12 mouse cellular contexts compared by ENCODE assay signal in genomic region chr17:47955054-47955741, GRCm38 (mm10). TPM values are rescaled to one million over a fixed set of nuclear protein-coding genes. Genes with fewer than 3 reads are reported as not detected.
DNase-seq lines count a peak whose midpoint lies in the region; ATAC-seq and TF ChIP-seq lines count a peak whose summit lies in the region.
"Had no signal": no experiment of that assay in that cellular context is flagged by ENCODE, and none has a peak within 500 bp of the region (broad histone marks: within the 10 kb centered on the region; RNA-seq: fewer than 3 reads in every experiment).

No protein-coding gene starts in this region.

- 0 out of 2 replicates have a peak overlapping the region, but pooled peaks have one; percentile 3 for H3K27ac ChIP-seq in heart, embryonic 16.5 days (ENCODE audit: low read length)
- peak overlapping the region; percentile 73 for H3K27ac ChIP-seq in embryonic facial prominence, embryonic 10.5 days (replicated peaks)
- peak overlapping the region; percentile 57 for H3K27ac ChIP-seq in liver, embryonic 15.5 days (replicated peaks)
- H3K27ac ChIP-seq in small intestine, adult 2 months (ENCODE audit: insufficient read depth, low read depth, low read length), result peak overlapping the region; percentile 60
- H3K27ac ChIP-seq: hindbrain, embryonic 15.5 days; limb, embryonic 13.5 days had no signal

- peaks cover 10% of the 10 kb centered on the region for H3K27me3 ChIP-seq in heart, embryonic 16.5 days (ENCODE audit: control insufficient read depth, insufficient read depth, low read length)
- H3K27me3 ChIP-seq in embryonic facial prominence, embryonic 10.5 days (replicated peaks; ENCODE audit: low read depth, poor library complexity, severe bottlenecking), result peaks cover 46% of the 10 kb centered on the region
- H3K27me3 ChIP-seq in liver, embryonic 15.5 days, result peaks cover 15% of the 10 kb centered on the region; the same call in 1 of the 2 replicates
- H3K27me3 ChIP-seq in small intestine, adult 2 months (ENCODE audit: control insufficient read depth, insufficient read depth, low read length), result no peaks in the 10 kb centered on the region

- WGBS in heart, embryonic 16.5 days, result 34% methylated on average over 12 of the region's 12 CpGs
- 59% methylated on average over 12 of the region's 12 CpGs for WGBS in embryonic facial prominence, embryonic 10.5 days
- WGBS in liver, embryonic 15.5 days (ENCODE audit: insufficient replicate concordance), result 35% methylated on average over 12 of the region's 12 CpGs
- 19% methylated on average over 12 of the region's 12 CpGs for WGBS in small intestine, adult 2 months

- no peak for TF ChIP-seq POLR2A in small intestine, adult 2 months (IDR thresholded peaks at IDR 0.05; ENCODE audit: low read depth, low read length)

- peaks cover 11% of the 10 kb centered on the region; the same call in 1 of the 2 replicates for H3K4me1 ChIP-seq in heart, embryonic 16.5 days (ENCODE audit: control insufficient read depth, insufficient read depth, low read length)
- peaks cover 54% of the 10 kb centered on the region for H3K4me1 ChIP-seq in embryonic facial prominence, embryonic 10.5 days
- 0 out of 2 replicates have a peak, but pooled peaks cover 5% of the 10 kb centered on the region for H3K4me1 ChIP-seq in liver, embryonic 15.5 days (replicated peaks)
- peaks cover 14% of the 10 kb centered on the region for H3K4me1 ChIP-seq in small intestine, adult 2 months (ENCODE audit: control insufficient read depth, insufficient read depth, insufficient read length, low read length)

- no peak overlapping the region for H3K4me2 ChIP-seq in heart, embryonic 16.5 days (ENCODE audit: low read depth, low read length)
- no peak overlapping the region; the same call in 1 of the 2 replicates for H3K4me2 ChIP-seq in liver, embryonic 15.5 days
- H3K4me2 ChIP-seq: hindbrain, embryonic 15.5 days; limb, embryonic 13.5 days had no signal

- intact Hi-C loops in heart, postnatal 14 days (cut with DNase I), result no loop called here

- no peak overlapping the region for H3K9ac ChIP-seq in heart, embryonic 16.5 days (ENCODE audit: low read length)
- no peak overlapping the region for H3K9ac ChIP-seq in liver, embryonic 15.5 days
- H3K9ac ChIP-seq: hindbrain, embryonic 15.5 days; limb, embryonic 13.5 days had no signal

- no peak overlapping the region for H3K4me3 ChIP-seq in heart, embryonic 16.5 days (ENCODE audit: low read length)
- H3K4me3 ChIP-seq in embryonic facial prominence, embryonic 10.5 days, result no peak overlapping the region
- H3K4me3 ChIP-seq in liver, embryonic 15.5 days (replicated peaks), result no peak overlapping the region
- H3K4me3 ChIP-seq in small intestine, adult 2 months (ENCODE audit: low read depth, low read length), result no peak overlapping the region
- H3K4me3 ChIP-seq: erythroblast, embryonic 14.5 days; hindbrain, embryonic 15.5 days; limb, embryonic 13.5 days had no signal

- no peak for TF ChIP-seq CTCF in small intestine, adult 2 months (IDR thresholded peaks at IDR 0.05; ENCODE audit: extremely low read depth, insufficient read length, insufficient replicate concordance, low read depth, low read length)

- H3K36me3 ChIP-seq in heart, embryonic 16.5 days (ENCODE audit: control insufficient read depth, insufficient read depth), result no peaks in the 10 kb centered on the region
- no peaks in the 10 kb centered on the region for H3K36me3 ChIP-seq in embryonic facial prominence, embryonic 10.5 days (replicated peaks)
- H3K36me3 ChIP-seq in liver, embryonic 15.5 days (replicated peaks), result no peaks in the 10 kb centered on the region
- H3K36me3 ChIP-seq in small intestine, adult 2 months (ENCODE audit: control insufficient read depth, insufficient read depth, low read length), result no peaks in the 10 kb centered on the region
- H3K36me3 ChIP-seq: hindbrain, embryonic 15.5 days; limb, embryonic 13.5 days had no signal

- DNase-seq in heart, postnatal 14 days, result no peak
- DNase-seq in embryonic facial prominence, embryonic 10.5 days (ENCODE audit: low spot score), result no peak
- no peak for DNase-seq in frontal cortex, postnatal 36 days (ENCODE audit: low spot score in 2 of 2)
- DNase-seq in frontal cortex, postnatal 10 days (ENCODE audit: low spot score in 2 of 2), result no peak
- DNase-seq in cerebellum, adult 11-12 months, result no peak
- DNase-seq: cerebellum, postnatal 36 days had no signal

- peak; percentile 34 for ATAC-seq in heart, embryonic 16.5 days (replicated peaks; ENCODE audit: extremely low read depth, insufficient read depth, low FRiP score)
- peak; percentile 67 for ATAC-seq in liver, embryonic 15.5 days (ENCODE audit: insufficient read depth)

- no peaks in the 10 kb centered on the region for H3K9me3 ChIP-seq in heart, embryonic 16.5 days (replicated peaks; ENCODE audit: control insufficient read depth, low read length)
- H3K9me3 ChIP-seq in embryonic facial prominence, embryonic 10.5 days, result no peaks in the 10 kb centered on the region
- no peaks in the 10 kb centered on the region for H3K9me3 ChIP-seq in liver, embryonic 15.5 days (replicated peaks)
- H3K9me3 ChIP-seq: hindbrain, embryonic 15.5 days; limb, embryonic 13.5 days had no signal

RNA-seq across cellular contexts. Expression of gene Foxp4, which starts 30.8 kb away (rescaled TPM):
- 6.5 and 6.6 TPM in 2 replicates for polyA plus RNA-seq in heart, embryonic 16.5 days (2015; fragmentation: Nextera tagmentation; extraction: Ambion mirVana)
- 10 to 100 TPM; 12.2 to 13.6 TPM for total RNA-seq in heart, postnatal 14 days (2021)
- polyA plus RNA-seq in embryonic facial prominence, embryonic 10.5 days (2016; fragmentation: Nextera tagmentation; extraction: Ambion mirVana), result 26.9 and 28.1 TPM in 2 replicates
- 4.6 and 4.8 TPM in 2 replicates for polyA plus RNA-seq in liver, embryonic 15.5 days (2015; fragmentation: Nextera tagmentation; extraction: Ambion mirVana)
- 66.9 and 126 TPM in 2 replicates for polyA plus RNA-seq in small intestine, adult 2 months (2012; rRNA removed)

Comparison
In these comparisons a context has a peak if more than half of its experiments do, and no peak if none do; other contexts are left out.
1. H3K27ac ChIP-seq: peak in every context shown above with its lines; median percentile 73 in embryonic facial prominence, embryonic 10.5 days; 60 in small intestine, adult 2 months; 57 in liver, embryonic 15.5 days; 3 in heart, embryonic 16.5 days.